Mouse (Mus musculus) sigmoid colon, adult 10 weeks (tissue): Measurements from ENCODE around the gene Epop. TPM values are rescaled to one million over a fixed set of nuclear protein-coding genes. Genes with fewer than 3 reads are reported as not detected.

ENCODE experiments used
- polyA plus RNA-seq: library from polyadenylated mRNA; stranded (reverse); fragments of 350-450 nt; fragmentation: Illumina TruSeq; extraction: RNeasy Lipid Tissue Mini Kit (QIAGEN cat#74804); gene quantifications from one replicate; pipeline ENCODE4 v1.2.3, GENCODE M21; 2014; ENCODE audit warnings: low read depth, low replicate concordance

Epop gene
- polyA plus RNA-seq: not detected

GRCm38 (mm10) chr11:97629576-97629975 lies at the start of gene Epop:
TSS of gene Epop (minus strand) at chr11:97629702.

GRCm38 (mm10) chr11:97662893-97663527 lies 33.5 kb upstream of the Epop start, which contains the start of gene Mllt6:
TSS of gene Mllt6 (plus strand) at chr11:97663414.

Other genes with a start within 250 kb of the Epop start
- 2.2 TPM for gene Arhgap23, start 214.2 kb downstream of the Epop start, polyA plus RNA-seq
- not detected for gene 4933428G20Rik, start 129.4 kb downstream of the Epop start, polyA plus RNA-seq
- 0.44 TPM for gene Srcin1, start 53.5 kb downstream of the Epop start, polyA plus RNA-seq
- gene Mllt6, start 33.7 kb upstream of the Epop start, polyA plus RNA-seq: 6.1 TPM
- gene Cisd3, start 56.1 kb upstream of the Epop start, polyA plus RNA-seq: 24.5 TPM
- 6.7 TPM for gene Pcgf2, start 70.8 kb upstream of the Epop start, polyA plus RNA-seq
- 11.0 TPM for gene Psmb3, start 73.7 kb upstream of the Epop start, polyA plus RNA-seq
- gene Pip4k2b, start 115.0 kb upstream of the Epop start, polyA plus RNA-seq: 5.3 TPM
- 16.8 TPM for gene Cwc25, start 136.9 kb upstream of the Epop start, polyA plus RNA-seq
- gene 1700001P01Rik, start 146.2 kb upstream of the Epop start, polyA plus RNA-seq: not detected
- gene Rpl23, start 152.7 kb upstream of the Epop start, polyA plus RNA-seq: 2,348 TPM
- gene Lasp1, start 169.3 kb upstream of the Epop start, polyA plus RNA-seq: 74.4 TPM
- 2.6 TPM for gene B230217C12Rik, start 211.1 kb upstream of the Epop start, polyA plus RNA-seq